Mouse (Mus musculus) liver, embryonic 16.5 days (tissue): Measurements from ENCODE around the gene Rgp1. TPM values are rescaled to one million over a fixed set of nuclear protein-coding genes. Genes with fewer than 3 reads are reported as not detected.

ENCODE experiments used
- ATAC-seq: fragments of 200-750 bp; cut with Nextera tagmentation; 2 replicates; pipeline ENCODE4 v1.8.0; 2017; ENCODE audit warnings: low read depth, mild to moderate bottlenecking, moderate number of reproducible peaks, moderate library complexity
- H3K27ac ChIP-seq: fragments of 300-500 bp; sonication (generic); 2 replicates; pipeline ENCODE4 v1.5.1; 2014; ENCODE audit warnings: mild to moderate bottlenecking, low read length
- H3K27me3 ChIP-seq: fragments of 300-500 bp; sonication (generic); 2 replicates; pipeline ENCODE4 v1.6.1; 2014; ENCODE audit warnings: low read depth, low read length, mixed read lengths; ENCODE audit not compliant: control insufficient read depth, insufficient read depth
- H3K36me3 ChIP-seq: fragments of 300-500 bp; sonication (generic); 2 replicates; pipeline ENCODE4 v1.6.1; 2014; ENCODE audit warnings: mild to moderate bottlenecking; ENCODE audit not compliant: control insufficient read depth, insufficient read depth
- H3K4me1 ChIP-seq: fragments of 300-500 bp; sonication (generic); 2 replicates; pipeline ENCODE4 v1.6.1; 2014; ENCODE audit warnings: low read depth, low read length, mixed read lengths; ENCODE audit not compliant: control insufficient read depth
- H3K4me2 ChIP-seq: fragments of 300-500 bp; sonication (generic); 2 replicates; pipeline ENCODE4 v1.6.1; 2014; ENCODE audit warnings: low read depth, low read length, mixed read lengths
- H3K4me3 ChIP-seq: fragments of 300-500 bp; sonication (generic); 2 replicates; pipeline ENCODE4 v1.5.1; 2014; ENCODE audit warnings: low read depth, mild to moderate bottlenecking, low read length
- H3K9ac ChIP-seq: fragments of 300-500 bp; sonication (generic); 2 replicates; pipeline ENCODE4 v1.6.1; 2014; ENCODE audit warnings: low read depth, low read length
- H3K9me3 ChIP-seq: fragments of 300-500 bp; sonication (generic); replicated peaks from 2 replicates; pipeline ENCODE4 v1.6.1; 2016; ENCODE audit warnings: low read length; ENCODE audit not compliant: control insufficient read depth
- WGBS: fragments of 180-500 bp; shearing (Covaris S2); extraction: QIAGEN DNeasy Blood & Tissue Kit; methylation state at CpG from one replicate; pipeline ENCODE4 v1.1.7; 2014; ENCODE audit not compliant: insufficient replicate concordance; 5-methylcytosine and 5-hydroxymethylcytosine counted together
- polyA plus RNA-seq: library from polyadenylated mRNA; unstranded; fragments of >200 nt; fragmentation: Nextera tagmentation; extraction: Ambion mirVana; gene quantifications from 2 replicates; pipeline ENCODE4 v1.2.1, GENCODE M21; 2015

Gene Rgp1
- polyA plus RNA-seq, 1 experiment from 2014 or later = 15.6 TPM

- Histone ChIP-seq H3K4me2 (no peak overlapping the region), H3K9me3 (peaks cover 8% of the 10 kb centered on the region; the same call in 1 of the 2 replicates), H3K27ac (no peak overlapping the region), H3K4me3 (no peak overlapping the region), H3K27me3 (peaks cover 30% of the 10 kb centered on the region), H3K9ac (no peak overlapping the region), H3K4me1 (peaks cover 8% of the 10 kb centered on the region), H3K36me3 (no peaks in the 10 kb centered on the region)
- WGBS = 44% methylated on average over 20 of the region's 20 CpGs
- ATAC-seq = peak; percentile 44; the same call in 1 of the 2 replicates
Measured at GRCm38 (mm10) chr4:43629106-43629817, 50.7 kb downstream of the Rgp1 start.

GRCm38 (mm10) chr4:43630030-43630581 is 51.6 kb downstream of the Rgp1 start:
- Histone ChIP-seq H3K4me1 (peaks cover 8% of the 10 kb centered on the region), H3K27ac (no peak overlapping the region), H3K9ac (no peak overlapping the region), H3K9me3 (peaks cover 5% of the 10 kb centered on the region; the same call in 1 of the 2 replicates), H3K4me3 (no peak overlapping the region), H3K36me3 (no peaks in the 10 kb centered on the region), H3K27me3 (peaks cover 30% of the 10 kb centered on the region), H3K4me2 (no peak overlapping the region)
- peak; percentile 33; the same call in 1 of the 2 replicates for ATAC-seq
- 10% methylated on average over 5 of the region's 5 CpGs for WGBS

- Histone ChIP-seq H3K4me3 (no peak overlapping the region; the same call in 1 of the 2 replicates), H3K4me2 (peak overlapping the region; percentile 72; the same call in 1 of the 2 replicates), H3K27ac (no peak overlapping the region), H3K9me3 (no peaks in the 10 kb centered on the region), H3K36me3 (no peaks in the 10 kb centered on the region), H3K4me1 (peaks cover 8% of the 10 kb centered on the region), H3K27me3 (peaks cover 30% of the 10 kb centered on the region), H3K9ac (no peak overlapping the region)
- WGBS = 25% methylated on average over 5 of the region's 5 CpGs
- ATAC-seq = no peak
Measured at GRCm38 (mm10) chr4:43630671-43631045, 52.1 kb downstream of the Rgp1 start.

- peak; percentile 47 for ATAC-seq
Measured at GRCm38 (mm10) chr4:43631046-43631955, 52.8 kb downstream of the Rgp1 start, which contains the start of gene Npr2. TSS of gene Npr2 (plus strand) at chr4:43631935.

GRCm38 (mm10) chr4:43631956-43632920 is 53.7 kb downstream of the Rgp1 start:
- Histone ChIP-seq H3K4me2 (no peak overlapping the region), H3K4me3 (peak overlapping the region; percentile 58; the same call in 1 of the 2 replicates), H3K4me1 (peaks cover 8% of the 10 kb centered on the region), H3K27me3 (peaks cover 30% of the 10 kb centered on the region), H3K9ac (no peak overlapping the region), H3K27ac (no peak overlapping the region), H3K9me3 (no peaks in the 10 kb centered on the region), H3K36me3 (no peaks in the 10 kb centered on the region)
- 59% methylated on average over 42 of the region's 42 CpGs for WGBS
- ATAC-seq = no peak

More at GRCm38 (mm10) chr4:43631046-43631955, 52.8 kb downstream of the Rgp1 start, which contains the start of gene Npr2:
- Histone ChIP-seq H3K4me1 (peaks cover 8% of the 10 kb centered on the region), H3K27ac (no peak within 1 kb of the TSS), H3K4me2 (peak within 1 kb of the TSS; percentile 72), H3K9me3 (no peaks in the 10 kb centered on the region), H3K36me3 (no peaks in the 10 kb centered on the region), H3K9ac (peak within 1 kb of the TSS; percentile 42), H3K4me3 (peak within 1 kb of the TSS; percentile 58), H3K27me3 (peaks cover 30% of the 10 kb centered on the region)
- WGBS = 3% methylated on average over 49 of the region's 70 CpGs

GRCm38 (mm10) chr4:43633296-43633695 is 54.8 kb downstream of the Rgp1 start:
- peaks cover 8% of the 10 kb centered on the region for H3K4me1 ChIP-seq
- H3K36me3 ChIP-seq = no peaks in the 10 kb centered on the region
- 66% methylated on average over 8 of the region's 8 CpGs for WGBS
- H3K4me3 ChIP-seq = no peak overlapping the region
- no peak overlapping the region for H3K9ac ChIP-seq
- H3K4me2 ChIP-seq = no peak overlapping the region
- no peak for ATAC-seq
- H3K27me3 ChIP-seq = peaks cover 30% of the 10 kb centered on the region
- no peaks in the 10 kb centered on the region for H3K9me3 ChIP-seq
- H3K27ac ChIP-seq = no peak overlapping the region

- Histone ChIP-seq H3K27ac (no peak overlapping the region), H3K9ac (no peak overlapping the region), H3K4me2 (no peak overlapping the region), H3K9me3 (no peaks in the 10 kb centered on the region), H3K4me1 (peaks cover 8% of the 10 kb centered on the region), H3K36me3 (no peaks in the 10 kb centered on the region), H3K27me3 (peaks cover 30% of the 10 kb centered on the region), H3K4me3 (no peak overlapping the region)
- no peak for ATAC-seq
- WGBS = 79% methylated on average over 2 of the region's 2 CpGs
Measured at GRCm38 (mm10) chr4:43633736-43634135, 55.2 kb downstream of the Rgp1 start.
